Mouse (Mus musculus) right cerebral cortex, adult 18-20 months (tissue): Measurements from ENCODE around the gene Mcm9.
"Not testable (repeated sequence)": the region's sequence is repeated elsewhere in the genome, so short reads cannot be mapped to it uniquely, and the experiment has no call there.

Experiments
- DNase-seq: peaks from one replicate; pipeline ENCODE4 v3.0.0; 2022; ENCODE audit warnings: mixed read lengths

Gene Mcm9

DNA sequence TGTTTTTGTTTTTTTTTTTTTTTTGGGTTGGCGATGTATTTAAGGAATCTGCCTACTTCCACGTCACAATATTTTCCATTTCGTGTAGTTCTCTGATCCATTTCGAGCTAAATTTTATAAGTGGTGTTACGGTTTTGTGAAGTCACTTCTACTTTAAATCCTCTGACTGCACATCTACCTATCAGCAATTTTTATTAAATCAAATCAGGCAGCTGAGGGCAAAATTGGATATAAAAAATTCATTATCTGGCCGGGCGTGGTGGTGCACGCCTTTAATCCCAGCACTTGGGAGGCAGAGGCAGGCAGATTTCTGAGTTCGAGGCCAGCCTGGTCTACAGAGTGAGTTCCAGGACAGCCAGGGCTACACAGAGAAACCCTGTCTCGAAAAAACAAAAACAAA lies at the start of gene Mcm9:
TSS of gene Mcm9 (minus strand) at position 101 of the 400 bp plus-strand sequence.
- not testable (repeated sequence) for DNase-seq

DNA sequence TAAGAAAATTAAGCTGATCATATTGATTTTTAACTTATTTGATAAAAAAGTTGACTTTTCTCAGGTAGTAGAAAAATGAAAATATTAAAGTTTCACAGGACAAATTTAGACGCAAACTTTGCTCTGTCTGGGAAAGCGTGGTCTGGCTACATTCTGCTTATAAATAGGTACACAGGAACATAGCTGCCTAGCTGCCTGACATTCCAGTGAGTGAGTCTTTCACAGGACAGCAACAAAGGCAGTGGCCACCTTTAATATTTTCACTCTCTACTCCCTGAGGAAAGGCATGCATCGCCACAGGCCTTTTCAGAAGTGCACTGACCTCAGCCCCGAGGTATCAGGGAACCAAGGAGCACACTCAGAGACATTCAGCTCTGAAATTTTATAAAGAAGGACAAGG lies 31.5 kb upstream of the Mcm9 start:
- DNase-seq: no peak

DNA sequence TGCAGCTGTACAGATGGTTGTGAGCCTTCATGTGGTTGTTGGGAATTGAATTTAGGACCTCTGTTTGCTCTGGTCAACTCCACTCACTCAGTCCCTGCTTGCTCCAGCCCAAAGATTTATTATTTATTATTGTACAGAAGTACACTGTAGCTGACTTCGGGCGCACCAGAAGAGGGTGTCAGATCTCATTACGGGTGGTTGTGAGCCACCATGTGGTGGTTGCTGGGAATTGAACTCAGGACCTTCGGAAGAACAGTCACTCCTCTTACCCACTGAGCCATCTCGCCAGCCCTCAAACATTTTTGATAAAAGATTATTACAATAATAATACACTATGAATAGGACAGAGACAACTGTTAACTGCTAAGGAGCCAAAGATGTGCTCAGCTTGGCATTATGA lies 24.0 kb upstream of the Mcm9 start:
- not testable (repeated sequence) for DNase-seq

DNA sequence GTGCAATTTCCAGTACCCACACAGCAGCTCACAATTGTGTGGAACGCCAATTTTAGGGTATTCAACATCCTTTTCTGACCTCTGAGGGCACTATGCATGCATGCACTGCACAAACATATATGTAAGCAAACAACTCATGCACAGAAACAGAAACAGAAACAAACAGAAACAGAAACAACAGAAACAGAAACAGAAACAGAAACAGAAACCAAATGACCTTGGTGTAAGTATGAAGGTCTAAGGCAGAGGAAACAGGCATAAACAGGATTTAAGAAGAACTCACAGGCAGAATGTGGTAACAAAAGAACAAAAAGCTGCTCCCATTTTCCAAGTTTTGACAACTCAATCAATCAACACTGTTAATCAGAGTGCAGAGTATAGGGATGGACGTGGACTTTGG lies 20.4 kb upstream of the Mcm9 start:
- no peak for DNase-seq

DNA sequence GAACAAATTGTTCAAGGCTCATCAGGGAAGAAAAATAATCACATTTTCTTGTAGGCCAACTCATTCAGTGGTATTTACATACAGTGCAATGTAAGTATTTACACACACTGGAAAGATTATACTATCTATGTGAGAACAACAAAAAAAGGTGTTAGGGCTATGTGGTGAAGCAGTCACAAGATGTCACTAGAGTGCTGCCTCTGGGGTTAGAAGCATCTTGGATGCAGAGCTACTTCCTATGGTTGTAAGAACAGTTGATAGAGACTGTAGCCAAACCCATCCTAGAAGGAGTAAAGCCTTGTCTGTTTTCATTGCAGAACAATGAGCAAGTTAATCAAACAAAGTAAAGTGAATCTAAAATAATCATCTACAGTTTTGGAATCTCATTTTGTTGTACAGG lies 11.3 kb upstream of the Mcm9 start:
- DNase-seq: peak; percentile 38

DNA sequence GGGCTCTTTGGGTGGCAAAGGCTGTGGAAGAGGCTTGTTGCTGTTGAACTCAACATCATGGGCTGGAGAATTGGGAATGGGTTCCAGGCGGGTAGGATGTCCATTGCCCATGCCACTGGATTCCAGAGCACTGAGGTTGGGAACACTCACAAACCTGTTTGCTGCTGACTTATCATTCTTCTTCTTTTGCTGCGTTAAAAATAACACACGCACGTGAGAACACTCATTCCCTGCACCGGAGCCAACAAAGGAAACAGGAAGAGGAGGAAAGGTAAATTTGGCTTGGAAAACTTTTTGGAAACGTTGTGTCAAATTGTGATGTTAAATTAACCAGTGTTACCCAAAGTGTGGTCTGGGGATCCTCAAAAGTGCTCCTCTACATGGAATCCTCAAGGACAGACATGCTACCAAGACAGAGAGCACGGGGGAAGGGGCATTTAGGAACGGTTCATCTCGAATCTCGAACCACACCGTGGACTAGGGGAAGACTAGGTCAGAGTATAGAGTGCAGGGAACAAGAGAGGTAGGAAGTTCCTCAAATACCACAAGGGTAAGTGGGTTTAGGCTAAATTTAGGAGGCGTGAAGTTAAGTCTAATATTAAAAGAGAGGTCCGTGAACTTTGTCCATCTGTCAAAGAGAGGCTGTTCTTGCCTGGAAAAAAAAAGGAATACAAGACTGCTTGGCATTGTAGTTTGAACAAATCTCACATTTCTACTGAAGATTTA lies 5.2 kb upstream of the Mcm9 start:
- DNase-seq: no peak

DNA sequence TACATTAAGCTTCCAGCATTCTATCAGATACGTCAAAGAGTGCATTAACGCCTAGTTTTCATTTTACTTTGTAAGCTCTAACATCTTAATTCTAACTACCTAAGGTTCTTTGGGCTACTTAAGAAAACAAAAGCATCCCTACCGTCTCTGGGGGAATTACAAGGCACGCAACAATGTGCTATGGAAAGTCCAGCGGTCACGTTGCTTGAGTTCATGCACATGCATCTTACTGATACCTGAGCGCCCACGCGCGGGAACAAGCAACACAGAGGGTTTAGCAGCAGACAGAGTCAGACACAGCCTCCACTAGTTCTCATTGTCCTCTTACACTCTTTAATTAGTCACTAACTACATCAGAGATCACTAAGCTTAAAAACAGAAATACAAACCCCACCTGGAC lies 3.9 kb upstream of the Mcm9 start:
- DNase-seq: no peak

DNA sequence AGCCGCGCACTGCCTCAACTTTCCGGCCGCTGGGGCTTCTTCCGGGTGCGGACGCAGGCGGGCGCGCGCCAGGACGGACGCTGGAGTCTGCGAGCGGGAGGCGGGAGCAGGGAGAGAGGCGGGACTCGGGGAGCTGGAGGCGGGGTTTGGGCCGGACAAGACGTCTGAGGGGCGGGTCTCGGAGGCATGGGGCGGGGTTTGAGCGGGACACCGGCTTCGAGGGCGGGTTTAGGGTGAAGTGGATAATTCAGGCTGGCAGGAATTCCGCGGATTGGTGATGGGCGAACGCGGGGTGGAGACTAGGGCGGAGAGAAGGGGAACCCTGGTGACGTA lies 355 bp downstream of the Mcm9 start:
- DNase-seq: peak; percentile 98

DNA sequence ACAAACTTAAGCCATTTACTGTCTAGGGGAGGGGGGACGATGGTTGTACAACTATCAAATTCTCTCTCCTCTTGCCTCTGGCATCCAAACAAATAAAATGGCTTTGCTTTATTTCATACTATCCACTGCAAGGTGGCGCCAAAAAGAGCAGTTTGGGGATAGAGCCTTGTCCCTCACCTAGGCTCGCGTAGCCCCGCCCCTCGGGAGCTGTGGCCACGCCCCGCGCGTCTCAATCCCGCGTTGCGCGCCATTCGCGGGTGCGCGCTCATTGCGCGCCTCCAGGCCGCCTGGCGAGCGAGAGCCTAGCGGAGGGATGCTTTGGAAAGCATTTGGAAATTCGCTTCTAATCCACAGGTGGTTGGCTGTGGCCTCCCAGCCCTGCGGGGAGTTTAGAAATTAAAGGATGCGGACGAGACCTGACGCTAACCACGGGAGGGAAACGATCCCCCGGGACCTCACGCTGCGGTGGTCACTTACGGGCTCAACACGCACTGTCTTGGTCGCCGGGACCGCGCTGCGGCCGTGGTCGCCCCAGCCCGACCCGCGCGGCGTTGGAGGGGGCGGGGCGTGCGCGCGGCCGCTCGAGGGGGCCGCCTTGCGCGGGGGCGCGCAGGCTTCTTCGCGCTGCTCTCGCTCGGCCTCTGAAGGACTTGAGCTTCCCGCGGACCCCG lies 857 bp downstream of the Mcm9 start:
- DNase-seq: peak; percentile 93

DNA sequence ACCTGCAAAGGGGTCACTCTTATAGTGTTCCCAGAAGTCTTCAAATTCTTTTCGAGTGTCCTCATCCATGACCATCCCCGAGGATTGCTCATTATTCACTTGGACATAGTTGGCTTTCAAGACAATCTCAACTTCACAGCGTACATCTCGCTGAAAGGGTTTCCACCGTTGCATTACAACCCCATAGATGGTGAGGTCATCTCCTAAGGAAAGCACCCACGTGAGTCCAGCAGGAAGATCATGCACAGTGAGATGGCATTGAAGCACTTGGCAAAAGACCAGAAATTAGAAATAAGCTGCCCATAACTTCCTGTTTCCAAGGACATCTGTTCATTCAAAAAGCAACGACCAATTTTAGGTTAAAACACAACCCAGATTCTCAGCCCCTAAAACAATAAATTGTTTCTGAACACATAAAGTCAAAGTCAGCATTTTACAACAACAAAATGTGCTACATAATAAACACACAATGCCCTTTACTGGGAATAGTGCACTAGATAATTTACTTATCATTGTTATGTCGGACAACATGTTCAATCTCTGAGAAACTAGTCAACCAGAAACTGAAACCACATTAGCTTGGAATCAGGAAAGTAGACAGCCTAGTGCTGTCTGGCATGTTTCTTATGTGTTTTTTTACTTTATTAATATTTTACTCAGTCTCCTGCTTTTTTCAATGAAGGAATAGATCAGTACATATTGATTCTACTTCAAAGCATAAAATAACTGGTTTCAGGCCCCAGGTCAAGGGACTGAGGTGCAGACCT lies 14.2 kb downstream of the Mcm9 start:
- no peak for DNase-seq

DNA sequence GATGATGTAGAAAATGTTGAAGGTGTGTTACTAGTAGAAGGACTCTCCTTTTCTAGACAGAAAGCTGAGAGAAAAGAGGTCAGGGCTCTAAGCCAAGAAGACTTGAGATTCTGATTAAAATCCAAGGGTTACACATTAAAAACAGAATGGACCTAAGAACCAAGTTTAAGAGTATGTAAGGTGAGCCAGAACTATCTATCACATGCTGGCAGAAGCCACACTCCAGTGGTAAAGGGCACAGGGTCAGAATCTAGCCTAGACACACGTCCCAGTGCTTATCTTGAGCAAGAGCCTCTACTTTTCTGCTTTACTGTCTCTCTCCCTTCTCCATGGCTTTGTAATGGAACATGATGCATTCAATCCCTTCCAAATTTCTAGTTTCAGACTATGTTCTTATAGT lies 16.3 kb downstream of the Mcm9 start:
- DNase-seq: no peak

DNA sequence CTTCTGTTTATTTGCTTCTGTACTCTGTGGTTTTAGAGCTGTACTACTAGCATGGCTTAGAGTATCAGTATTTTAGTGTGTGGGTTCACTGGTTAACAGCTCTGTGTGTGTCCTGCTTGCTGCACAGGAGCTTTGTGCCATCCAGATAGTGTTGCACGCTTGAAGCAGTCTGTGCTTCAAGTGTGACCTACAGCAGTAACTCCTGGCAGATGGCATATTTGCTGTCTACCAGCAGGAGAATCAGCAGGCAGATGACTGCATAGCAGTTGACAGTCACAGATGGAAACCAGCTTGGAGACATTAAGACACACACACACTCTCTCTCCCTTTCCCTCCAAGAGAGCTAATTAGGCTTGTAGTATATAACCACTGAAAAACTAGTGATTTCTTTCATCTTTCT lies 18.1 kb downstream of the Mcm9 start:
- DNase-seq: no peak

DNA sequence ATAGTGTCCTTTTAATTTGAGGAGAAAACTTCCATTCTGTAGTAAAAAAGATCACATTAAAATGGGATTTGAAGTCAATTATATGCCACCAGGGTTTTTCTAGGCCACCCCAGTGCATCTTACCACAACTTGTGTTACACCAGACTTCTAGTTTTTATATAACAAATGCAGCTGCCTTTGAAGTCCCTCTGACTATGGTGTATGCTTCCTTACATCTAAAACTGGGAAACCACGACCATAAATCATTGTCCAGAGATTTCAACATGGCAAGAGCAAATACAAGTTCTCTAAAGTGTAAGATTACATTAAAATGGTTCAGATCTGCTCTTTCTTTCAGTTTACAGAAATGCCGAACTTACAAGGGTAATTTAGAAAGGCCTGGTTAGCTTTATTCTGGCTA lies 22.0 kb downstream of the Mcm9 start:
- no peak for DNase-seq

DNA sequence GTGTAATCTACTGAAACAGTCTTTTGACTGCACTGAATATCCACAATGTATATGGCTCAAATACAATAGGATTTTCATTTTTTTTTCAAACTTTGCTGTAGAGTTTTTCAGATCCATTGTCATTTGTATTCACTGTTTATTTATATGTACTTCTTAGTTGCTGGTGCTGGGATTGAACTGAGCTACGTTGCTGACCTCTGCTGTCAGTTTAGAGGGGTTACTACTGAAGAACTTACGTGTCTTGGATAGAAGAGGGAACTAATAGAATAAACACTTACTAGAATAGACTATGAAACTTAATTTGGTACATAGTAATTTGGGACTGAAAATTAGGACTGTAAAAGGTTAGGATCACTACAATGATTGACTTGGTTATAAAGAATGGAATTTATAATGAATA lies 24.9 kb downstream of the Mcm9 start:
- DNase-seq: no peak

DNA sequence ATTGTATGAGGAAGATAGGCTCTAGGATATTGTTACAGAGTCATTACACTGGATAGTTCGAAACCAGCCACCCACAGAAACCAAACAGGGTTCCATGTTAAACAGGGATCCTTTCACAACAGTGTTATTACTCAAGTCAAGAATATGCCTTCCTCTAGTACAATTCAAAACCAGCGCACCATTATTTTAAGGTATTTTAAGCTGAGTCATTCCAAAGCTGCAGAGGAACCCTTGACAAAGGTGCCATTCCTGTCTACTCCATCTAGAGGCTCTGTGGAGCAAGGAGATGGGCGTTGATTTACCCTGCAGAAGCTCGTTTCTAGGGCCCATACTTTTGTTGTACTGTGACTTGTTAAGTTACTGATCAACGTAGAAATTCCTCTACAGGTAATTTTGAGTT lies 31.4 kb downstream of the Mcm9 start:
- no peak for DNase-seq

DNA sequence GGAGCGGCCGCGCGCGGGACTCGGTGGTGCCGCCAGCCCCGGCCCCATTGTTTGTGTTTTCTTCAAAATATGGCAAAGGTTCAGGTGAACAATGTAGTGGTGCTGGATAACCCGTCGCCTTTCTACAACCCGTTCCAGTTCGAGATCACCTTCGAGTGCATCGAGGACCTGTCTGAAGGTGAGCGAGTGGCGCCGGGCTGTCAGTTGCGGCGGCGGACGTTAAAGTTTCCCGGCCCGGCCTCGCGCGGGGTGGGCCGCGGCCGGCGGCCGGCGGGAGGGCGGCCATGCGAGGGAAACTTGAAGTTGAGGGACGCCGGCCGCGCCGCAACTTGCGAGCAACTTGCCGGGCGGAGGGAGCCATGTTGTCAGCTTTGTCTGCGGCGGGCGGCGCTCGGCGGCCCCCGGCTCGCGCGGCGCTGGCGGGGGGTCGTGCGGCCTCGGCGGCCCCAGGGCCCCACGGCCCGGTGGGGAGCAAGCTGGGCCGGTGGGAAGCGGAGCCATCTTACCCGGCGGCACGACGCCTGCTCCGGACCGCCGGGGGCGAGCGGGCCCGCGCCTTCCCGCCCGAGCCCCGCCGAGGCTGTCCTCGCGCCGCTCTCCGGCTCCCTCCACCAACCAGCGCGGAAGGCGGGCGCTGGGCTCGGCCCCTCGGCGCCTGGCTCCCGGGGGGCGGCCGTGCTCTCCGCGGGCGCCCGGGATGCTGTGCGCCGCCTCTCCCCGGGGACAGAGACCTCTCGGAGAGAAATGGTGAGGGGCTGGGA lies 32.9 kb downstream of the Mcm9 start:
- peak; percentile 46 for DNase-seq

DNA sequence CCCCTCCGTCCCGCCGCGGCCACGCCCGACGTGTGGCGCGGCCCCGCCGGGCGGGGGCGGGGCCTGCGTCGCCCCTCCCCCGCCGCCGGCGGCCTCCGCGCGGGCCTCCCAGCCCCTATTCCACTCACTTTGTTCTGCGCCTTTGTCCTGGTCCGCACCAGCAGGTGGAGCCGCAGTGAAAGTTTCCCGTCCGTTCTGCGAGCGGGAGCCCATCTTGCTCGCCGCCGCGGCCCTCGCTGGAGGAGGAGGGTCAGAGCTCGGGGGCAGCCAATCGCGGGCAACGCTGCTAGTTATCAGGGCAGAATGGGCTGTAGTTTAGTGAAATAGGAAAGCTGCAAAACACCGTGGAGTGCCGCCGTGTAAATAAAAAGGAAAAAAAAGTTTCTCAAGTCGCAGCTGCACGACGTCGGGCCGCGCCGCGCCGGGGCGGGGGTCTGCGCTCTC lies 33.5 kb downstream of the Mcm9 start, which contains the start of gene Asf1a:
TSS of gene Asf1a (plus strand) at position 81 of the 444 bp plus-strand sequence.
- peak; percentile 98 for DNase-seq

DNA sequence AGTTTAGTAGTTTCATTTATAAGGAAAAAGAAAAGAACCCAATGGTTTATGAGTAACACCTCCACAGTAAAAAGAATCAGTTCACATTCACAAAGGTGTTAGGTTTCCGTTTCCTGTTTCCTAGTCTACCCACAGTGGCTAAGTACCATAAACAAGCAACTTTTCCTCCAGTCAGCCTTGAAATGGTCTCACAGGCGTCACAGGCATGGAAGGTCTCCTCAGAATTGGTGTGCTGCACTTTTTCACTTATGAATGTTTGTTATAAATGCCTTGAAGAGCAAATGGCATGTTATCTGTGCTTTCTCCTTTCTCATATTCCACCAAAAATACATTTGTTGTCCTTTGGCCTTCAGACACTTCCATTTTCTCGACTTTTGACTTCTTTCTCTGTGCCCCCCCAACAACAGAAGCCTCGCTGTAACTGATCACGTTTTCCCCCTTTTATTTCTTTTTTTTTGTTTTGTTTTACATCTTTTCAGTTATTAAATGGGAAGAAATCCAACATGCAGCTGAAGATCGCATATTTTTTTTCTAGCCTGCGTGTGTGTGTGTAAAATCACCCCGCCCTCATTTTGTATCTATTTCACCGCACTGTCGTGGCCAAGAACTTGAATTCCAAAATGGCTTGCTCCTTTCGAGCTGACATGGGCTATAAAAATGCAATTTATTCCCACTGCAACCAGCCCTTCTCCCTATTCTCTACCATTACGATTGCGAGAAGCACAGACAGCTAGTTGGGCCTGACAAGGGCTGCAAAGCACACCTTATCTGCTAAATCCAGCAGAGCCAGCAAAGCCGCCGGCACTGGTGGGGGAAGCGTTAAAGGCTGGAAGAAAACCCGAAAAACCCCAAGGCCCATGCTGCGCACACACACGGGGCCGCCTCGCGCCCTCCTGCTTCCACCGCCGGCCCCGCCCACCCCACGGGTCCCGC lies 34.2 kb downstream of the Mcm9 start:
- no peak for DNase-seq

DNA sequence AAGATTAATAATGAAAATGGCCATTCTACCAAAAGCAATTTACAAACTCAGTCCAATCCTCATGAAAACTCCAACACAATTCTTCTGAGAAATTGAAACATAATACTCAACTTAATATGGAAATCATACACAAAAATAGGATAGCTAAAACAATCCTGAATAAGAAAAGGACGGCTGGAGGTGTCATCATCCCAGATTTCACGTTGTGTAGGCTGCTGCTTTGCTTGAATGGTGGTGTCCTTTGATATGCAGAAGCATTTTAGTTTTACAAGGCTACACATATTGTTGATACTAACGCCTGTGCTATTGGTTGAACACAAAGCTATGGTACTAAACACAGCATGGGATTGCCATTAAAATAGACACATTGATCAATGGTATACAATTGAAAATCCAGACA lies 44.5 kb downstream of the Mcm9 start:
- no peak for DNase-seq

DNA sequence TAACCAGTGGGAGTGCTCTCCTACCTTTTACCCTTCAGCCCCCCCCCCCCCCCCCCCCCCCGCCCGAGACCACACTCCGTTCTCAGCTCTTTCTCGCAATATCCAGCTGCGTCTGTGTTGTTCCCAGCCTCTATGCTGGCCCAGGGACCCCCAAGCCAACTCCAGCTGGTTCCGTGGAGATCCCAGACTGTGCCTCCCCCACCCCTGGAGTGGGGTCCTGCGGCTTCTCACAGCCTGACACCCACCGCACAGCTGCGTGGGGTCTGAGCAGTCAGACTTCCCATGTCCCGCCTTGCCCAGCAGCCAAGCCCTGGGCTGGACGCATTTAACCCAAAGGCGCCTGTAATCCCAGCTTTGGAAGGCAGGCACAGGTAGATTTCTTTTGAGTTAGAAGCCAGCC lies 49.2 kb downstream of the Mcm9 start:
- no peak for DNase-seq

DNA sequence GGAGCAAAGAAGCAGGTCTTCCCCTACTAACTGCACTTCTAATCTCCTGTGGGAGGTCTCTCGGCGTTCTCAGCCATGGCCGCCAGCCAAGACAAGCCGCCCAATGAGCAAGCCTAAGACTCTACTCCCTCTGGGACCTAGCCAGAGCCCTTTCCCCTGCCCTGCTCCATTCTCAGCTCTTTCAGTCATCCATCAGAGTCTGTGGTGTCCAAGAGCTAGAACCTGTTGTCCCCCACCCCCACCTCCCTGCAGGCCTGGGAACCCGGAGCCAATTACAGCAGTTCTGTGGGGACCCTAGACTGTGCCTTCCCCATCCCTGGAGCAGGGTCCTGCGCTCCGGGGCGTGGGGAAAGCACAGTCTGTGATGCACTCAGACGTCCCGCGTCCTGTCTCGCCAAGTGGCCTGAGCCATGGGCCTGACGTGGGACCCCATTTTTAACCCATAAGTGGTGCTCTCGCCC lies 49.6 kb downstream of the Mcm9 start:
- peak; percentile 49 for DNase-seq

DNA sequence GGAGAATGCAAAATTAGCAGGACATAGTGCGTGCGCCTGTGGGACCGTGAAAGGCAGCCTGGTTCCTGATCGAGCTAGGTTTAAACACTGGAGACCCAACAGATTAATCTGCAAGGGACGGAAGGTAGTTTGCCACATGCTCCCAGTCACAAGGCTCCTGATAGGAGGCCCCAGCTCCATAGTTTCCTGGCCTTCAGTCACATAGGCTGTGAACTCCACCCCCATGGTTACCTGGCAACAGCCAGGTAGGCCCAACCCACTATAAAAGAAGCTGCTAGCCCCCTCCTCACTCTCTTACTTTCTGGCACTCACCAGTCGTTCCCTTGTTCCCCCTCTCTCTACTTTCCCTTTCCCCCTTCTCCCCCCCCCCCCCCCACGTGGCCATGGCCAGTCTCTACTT lies 50.1 kb downstream of the Mcm9 start:
- no peak for DNase-seq
